Mouse (Mus musculus) kidney, postnatal 4 days (tissue): Measurements from ENCODE around the gene Dgkz.

Experiments used
- DNase-seq, 2 experiments: peaks; one replicate each; pipeline ENCODE4 v3.0.0; 2021; ENCODE audit warnings: mixed read lengths in 2 of 2

Gene Dgkz

DNA sequence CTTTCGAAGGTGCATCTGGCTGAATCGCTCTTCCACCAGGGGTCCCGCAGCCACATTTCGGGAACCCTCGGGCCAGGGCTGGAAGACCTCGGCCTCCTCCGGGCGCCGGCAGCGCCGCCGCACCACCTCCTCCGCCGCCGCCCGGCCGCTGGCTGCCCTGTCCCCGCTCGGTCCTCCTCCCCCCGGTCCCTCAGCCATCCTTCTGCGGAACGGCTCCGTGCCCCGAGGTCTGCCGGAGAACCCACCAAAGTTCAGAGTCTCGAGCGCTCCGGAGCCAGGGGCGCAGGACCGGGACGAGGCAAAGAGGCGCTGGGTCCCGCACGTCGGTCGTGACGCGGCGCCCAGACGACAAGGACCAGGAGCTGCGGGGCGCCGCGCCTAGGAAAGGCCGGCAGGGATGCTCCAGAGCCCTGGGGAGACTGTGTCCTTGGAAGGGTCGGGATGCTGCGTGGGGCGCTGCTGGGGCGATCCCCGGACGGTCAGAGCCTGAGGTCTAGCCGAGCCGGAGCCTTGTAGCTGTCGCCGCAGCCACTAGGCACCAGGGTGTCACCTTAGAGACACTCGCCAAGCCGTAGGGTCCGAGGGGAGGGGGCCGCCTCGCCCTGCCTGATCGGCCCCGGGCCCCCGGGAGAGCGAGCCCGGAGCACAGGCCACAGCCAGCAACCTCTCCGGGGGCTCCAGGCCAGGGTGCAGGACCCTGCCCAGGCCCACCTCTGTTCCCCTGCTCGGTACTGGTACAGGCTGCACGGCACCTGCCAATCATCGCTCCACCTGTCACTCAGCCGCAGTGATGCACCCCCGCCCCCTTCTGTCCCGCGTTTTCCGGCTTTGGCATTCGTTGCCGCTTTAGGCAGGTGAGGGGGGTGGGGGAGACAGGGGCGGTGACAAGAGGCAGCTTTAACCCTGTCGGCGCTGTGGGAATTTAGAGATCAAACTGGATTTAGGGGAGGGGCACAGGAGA lies at the start of gene Dgkz:
Gene Dgkz (minus strand): TSS at position 284 of the 961 bp plus-strand sequence.
- DNase-seq = peak; percentile 27 to 45

DNA sequence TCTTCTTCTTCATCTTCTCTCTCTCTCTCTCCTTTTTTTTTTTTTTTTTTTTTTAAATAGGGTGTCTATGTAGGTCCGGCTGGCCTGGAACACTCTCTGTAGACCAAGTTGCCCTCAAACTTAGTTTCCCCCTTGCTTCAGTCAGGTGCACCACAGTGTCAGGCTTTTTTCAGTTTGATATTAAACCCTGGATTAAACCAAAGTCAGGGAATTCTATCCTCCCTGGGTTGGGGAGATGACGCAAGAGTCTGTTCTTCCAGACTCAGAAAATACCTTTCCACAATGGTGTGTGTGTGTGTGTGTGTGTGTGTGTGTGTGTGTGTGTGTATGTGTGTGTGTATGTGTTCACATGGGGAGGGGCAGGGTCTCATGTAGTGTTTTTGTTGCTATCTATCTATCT lies 49.5 kb upstream of the Dgkz start:
- no peak for DNase-seq

DNA sequence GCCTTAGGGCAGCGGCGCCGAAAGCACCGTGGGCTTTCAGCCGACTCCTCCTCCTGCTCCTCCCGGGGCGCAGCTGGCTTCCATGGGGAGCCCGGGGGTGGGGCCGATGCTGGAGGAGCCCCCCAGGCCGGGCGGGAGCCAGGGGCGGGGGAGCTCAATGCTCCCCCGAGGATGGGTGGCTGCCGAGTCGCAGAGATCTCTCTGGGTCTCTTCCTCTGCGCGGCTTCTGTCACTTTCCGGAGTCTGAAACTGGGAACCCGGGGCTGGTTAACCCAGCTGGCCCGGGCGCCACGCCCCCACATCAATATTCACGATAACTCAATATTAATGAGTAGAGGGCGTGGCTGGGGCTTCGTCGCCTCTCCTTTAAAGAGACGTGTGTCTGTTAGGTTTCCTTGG lies 48.6 kb upstream of the Dgkz start, which contains the start of gene Creb3l1:
Gene Creb3l1 (minus strand): TSS at position 229 of the 399 bp plus-strand sequence.
- DNase-seq = peak; percentile 85 to 90

DNA sequence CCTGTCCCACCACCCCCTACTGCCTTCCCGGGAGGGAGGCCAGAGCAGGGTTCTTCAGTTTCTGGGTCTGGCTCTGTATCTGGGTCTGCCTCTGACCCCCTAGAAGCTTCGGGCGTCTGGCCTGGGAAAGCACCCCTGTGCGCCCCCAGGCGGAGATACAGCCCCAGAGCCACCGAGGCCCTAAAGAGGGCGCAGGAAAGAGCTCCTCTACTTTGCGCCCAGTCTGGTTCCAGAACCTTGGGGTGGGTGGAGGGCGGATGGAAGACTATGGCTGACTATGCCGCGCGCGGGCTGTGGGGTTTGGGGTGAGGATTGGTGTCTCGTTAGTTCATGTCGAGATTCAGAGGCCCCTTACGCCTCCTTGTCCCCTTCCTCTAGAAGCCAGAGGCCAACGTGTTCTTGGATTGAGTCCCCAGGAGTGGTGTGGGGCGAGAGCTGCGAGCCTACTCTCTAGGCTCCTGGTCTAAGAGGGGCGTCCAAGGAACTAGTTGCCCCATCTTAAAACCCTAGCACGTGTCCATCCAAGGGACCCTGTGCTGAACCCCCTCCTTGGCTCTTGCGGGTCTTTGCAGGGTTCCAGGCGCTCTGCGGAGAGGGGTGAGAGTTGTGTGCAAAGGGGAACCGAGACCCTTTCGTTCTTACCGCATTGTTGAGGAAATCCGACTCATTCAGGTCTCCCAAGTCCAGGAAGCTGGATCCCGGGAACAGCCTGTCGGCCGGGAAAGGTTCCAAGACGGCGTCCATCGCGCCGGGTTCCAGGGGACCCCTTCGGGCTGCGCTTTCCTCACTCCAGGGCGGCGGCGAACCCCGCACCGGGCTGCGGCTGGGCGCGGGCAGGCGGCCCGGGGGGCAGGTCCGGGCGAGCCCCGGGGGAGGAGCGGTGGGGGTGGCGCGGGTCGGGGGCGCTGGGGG lies 48.0 kb upstream of the Dgkz start:
- peak; percentile 77 to 81 for DNase-seq

DNA sequence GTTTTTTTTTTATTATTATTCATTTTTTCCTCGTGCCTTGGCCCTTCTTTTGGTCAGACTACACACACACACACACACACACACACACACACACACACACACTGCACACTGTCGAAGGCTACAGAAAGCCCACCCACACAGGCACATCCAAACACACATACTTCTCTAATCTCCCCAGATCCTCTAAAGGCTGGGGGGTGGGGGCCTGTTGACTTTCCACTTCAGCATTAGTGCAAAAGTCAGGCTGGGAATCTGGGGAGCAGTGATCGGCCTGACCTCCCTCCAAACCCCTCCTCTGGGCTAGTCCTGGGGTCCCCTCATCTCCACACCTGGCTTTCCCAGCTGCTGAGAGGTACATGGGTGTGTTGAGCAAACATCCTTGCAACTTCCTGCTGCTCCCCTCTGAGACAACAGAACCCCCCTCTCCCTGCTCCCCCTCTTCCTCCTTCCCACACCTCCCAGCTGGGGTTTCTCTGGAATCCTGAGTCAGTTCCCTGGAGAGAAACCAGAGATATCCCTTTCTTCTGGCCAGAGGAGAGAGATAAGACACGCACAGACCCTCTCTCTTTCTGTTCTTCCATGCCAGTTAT lies 45.1 kb upstream of the Dgkz start:
- peak; percentile 54 to 61 for DNase-seq

DNA sequence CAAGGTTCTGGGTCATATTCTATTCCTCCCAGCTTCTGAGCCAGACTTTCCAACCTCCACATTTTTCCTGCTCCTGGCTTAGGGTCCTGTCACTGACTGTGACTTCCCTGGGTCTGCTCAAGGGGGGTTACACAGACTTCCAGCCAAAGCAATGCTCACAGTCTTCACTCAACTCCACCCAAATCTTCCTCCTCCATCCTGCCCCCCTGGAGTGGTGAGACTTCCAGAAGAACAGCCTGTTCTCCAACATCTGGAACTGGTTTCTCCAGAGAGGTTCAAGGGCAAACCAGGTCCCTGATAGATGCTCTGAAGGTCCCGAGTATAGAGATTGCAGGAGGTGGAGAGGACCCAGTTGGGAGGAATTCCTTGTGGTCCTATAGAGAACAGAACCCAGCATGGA lies 41.8 kb upstream of the Dgkz start:
- no peak for DNase-seq

DNA sequence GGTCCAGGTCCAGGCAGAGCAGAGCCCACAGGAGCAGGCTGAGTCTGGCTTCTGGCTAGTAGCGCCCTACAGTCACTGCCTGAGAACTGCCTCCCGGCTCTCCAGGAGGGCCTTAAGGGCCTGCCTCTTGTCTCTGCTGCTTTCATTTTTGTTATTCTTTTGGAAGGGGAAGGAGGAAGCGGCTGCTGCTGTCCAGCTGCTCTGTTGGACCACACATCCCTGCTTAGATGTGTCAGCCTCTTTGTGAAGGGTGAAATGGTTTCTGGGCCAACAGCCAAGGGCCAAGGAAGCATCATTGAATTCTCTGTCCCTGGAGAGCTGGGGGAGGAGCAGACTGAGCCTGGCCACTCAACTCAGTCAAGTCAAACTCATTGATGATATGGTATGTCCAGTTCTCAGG lies 41.3 kb upstream of the Dgkz start:
- peak; percentile 86 to 91 for DNase-seq

DNA sequence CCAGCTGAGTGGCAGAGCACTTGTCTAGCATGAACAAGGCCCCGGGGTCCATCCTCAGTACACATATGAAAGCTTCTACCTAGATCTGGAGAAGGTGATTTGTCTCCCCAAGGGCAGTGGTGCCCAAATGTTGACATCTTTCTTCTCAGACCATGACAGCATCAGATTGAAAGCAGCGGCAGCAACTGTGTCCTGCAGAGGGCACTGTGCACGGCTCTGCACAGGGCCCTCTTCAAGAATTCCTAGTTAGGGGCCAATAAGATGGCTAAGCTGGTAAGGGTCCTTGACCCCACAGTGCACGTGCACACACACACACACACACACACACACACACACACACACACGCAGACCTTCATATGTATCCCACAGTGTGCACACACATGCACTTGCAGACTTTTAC lies 39.2 kb upstream of the Dgkz start:
- no peak for DNase-seq

DNA sequence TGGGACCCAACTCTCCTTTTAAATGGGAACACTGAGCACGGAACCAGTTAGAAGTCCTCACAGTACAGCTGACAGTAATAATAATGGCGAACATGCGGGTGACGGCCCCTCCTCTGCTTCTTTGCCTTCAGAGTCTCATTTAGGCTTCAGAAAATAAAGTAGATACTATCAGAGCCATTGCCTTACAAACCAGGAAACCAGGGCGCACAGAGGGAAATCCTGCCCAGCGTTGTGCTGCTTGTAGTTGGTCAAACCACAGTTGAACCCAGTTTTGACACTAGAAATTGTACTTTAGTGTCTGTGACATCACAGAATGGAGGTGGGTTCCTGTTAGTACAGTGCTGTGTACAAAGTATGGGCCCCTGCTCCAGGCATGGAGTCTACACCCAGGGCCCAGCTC lies 38.6 kb upstream of the Dgkz start:
- DNase-seq = no peak

DNA sequence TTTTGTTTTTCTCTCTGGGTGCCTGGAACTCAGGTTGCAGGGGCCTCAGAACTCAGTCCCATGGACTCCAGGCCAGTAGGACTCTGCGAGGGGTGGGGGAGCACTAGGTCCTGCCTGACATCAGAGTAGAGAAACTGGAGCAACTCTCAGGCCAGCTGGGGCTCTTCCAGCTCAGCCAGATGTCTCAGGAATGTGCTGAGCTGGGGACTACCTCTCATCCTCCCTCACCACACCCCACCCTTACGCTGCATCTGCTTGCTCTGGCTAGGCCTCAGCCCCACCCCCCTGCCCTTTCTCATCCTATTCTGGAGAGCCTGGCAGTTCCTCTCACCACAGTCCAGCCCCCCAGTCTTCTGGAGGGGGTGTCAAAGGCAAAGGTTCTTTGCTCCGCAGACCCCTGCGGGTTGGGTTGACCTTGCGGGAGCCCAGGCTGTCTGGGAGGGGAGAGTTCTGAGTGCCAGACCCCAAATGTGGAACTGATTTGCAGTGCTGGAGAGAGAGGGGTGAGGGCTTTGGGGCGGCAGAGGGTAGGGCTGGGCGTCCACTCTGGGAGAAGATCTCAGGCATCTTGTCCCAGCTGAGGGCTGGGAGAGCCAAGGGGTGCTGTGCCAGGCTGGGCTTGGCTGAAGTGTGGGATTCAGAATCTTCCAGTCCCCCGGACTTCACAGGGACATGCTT lies 37.2 kb upstream of the Dgkz start:
- DNase-seq = peak; percentile 81 to 88

DNA sequence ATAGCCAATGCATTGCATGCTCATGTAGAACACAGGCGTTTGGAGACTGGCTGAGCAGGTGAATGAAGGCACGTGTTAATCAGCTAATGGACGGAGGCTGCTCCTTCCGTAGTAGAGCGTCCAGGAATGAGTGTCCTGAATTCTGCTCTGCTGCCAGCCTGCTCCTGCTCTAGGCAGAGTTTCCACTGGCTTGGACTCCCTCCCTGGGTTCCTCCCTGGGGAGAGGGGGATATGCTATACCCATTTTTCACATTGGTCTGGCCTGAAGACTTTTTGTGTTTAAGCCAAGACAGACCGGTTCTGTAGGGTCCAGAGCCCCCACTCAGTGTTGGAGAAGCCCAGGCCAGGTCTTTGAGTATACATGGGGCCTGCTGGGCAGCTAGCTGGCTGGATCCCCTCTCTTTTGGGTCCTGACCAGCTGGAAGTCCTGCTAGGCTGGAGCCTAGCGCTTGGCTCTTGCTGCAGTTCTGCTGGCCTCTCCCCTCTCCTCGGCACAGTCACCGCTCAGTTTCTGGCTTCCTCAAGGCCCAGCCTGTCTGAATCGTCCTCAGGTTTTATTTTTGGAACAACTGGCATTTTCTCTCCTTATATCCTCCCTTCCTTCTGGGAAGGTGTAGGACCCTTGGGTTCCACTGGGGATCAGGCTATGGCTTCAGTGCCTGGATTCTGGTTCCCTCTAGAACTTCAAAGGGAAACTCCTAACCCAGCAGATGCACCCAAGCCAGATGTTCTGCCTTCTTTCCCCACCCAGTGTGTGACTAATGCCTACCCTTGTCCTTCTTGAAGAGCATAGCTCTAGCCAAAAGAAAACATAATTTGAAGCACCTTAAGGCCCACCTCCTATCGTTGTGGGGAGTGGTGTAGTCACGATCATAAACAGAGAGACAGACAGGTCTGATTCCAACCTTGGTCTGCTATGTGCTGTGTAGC lies 36.0 kb upstream of the Dgkz start:
- DNase-seq = no peak

DNA sequence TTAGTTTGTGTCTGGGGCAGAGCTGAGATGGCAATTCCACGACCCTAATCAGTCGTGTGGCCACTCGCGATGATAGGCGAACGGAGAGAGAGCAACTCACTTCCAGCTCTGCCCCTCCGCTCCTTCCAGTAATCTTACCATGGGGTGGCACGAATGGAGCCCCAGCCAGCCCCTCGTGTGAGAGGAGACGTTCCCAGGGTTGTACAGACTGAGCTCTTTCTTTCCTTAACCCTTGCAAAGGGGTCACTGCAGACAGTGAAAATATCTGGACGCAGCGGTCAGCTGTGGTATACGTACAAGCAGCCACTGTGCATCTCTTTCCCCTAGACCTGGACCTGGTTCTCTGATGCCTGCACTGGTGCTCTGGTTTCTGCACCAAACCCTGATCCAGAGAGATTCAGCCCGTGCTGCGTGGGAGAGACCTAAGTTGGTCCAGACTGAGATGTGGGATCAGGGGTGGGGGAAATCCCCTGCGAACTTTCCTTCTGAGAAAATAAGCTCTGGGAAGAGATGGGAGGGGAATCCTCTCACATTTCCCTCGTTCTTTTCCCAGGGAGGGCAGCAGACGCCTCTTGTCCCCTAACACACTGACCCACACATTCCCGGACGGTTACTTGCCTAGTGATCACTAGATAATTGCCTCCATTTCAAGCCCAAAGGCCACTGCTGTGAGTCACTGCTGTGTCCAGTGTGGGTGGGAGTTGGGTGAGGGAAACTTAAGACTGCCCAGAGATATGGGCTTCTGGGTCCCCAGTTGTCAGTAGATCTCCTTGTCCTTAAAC lies 33.1 kb upstream of the Dgkz start:
- peak in 1 of 2 experiments; percentile 55 for DNase-seq

DNA sequence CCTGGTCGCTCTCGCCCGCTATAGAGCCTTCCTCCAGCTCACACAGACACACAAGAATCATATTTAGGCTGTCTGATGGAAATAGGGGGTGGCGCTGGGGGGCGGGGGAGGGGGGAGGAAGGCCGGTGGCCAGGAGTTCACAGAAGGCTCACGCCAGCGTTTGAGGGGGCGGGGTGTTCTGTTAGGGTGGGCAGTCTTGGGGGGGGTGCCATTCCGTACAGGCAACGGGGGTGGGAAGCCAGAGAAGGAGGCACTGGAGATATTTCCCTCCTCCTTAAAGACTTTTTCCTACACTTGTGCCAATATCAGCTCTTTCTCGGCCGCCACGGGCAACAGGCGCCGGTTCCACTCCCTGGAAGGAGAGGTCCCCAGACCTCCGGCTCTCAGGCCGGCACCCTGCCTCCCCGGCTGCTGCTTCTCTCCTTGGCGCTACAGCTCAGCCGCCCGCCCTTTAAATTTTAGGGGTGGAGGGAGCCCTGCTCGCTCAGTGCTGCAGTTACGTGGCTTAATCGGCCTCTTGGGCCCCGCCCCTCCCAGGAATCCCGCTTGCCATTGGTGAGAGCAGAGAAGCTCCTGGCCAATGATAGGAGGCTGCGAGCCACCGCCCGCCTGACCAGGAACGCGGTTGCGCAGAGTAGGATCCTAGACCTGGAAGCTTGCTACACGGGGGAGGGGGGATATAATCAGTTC lies 32.4 kb upstream of the Dgkz start:
- peak; percentile 97 to 99 for DNase-seq

DNA sequence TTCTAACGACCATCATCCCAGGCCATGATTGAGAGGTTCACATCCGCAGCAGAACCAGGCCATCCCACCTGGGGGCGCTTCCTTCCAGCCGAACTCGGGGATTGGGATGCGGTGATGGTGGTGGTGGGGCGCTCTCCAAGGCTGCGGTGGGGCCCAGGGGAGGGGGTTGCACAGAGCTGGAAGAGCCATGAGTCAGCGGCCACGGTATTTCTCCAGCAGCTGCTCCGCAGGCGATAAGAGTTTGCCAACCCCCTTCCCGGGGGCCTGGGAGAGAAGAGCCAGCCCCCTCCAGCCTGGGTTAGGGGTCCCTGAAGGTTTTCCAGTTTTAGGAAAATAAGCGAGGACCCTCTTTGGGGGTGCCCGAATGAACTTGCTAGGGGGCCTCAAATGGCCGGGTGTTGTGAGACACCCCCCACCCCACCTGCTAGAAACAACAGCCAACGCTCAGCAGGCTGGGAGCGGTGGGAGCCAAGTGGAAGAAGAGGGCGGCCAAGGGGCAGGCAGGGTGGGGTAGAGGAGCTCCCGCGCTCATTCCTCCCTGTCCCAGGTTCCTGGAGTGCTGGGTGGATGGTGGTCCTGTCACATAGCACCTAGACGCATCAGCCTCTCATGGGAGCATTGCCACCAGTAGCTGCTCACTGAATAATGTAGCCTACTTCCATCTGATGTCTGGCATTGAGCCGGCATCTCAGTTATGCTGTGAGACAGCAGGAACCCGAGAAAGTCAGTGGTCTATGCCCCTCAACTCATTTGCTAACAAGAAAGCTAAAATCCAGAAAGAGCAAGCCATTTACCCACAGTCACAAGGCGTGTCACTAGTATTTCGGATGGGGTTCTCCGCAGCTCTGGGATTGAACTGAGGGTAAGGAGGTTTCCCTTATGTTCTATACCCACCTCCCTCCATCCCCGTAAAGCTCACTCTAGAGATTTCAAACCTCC lies 31.6 kb upstream of the Dgkz start:
- DNase-seq = peak; percentile 77 to 85

DNA sequence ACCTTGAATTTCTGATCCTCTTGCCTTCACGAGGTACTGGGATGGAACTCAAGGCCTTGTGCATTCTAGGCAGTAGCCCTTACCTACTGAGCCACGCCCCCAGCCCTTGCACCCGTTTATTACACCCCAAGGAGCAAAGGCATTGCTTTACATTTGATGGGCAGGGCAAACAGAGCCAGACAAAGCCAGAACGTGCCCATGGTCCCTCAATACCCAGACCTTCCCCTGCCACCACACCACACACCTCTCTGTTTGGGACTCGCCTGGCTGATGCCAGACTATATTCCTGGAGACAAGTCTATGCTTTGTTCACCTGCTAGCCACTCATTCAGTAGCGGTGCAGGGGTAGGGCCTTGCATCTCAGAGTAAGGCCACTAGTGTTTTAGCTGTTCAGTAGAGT lies 30.8 kb upstream of the Dgkz start:
- no peak for DNase-seq

DNA sequence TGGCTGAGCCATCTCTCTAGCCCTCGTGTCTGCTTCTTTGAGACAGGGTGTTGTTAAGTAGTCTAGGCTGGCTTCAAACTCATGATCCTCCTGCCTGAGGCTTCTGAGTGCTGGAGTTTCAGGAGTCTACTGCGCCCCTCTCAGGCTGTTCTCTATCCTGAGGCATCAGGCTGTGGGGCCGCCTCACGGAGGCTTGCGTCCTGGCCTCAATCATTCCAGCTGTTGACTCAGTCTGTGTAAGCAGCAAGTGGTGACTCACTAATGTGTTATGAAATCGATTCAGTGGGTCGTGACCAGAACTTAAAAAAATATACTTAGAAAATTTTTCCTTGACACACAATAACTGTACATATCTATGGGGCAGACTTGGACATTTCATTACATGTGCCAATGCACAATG lies 29.0 kb upstream of the Dgkz start:
- no peak for DNase-seq

DNA sequence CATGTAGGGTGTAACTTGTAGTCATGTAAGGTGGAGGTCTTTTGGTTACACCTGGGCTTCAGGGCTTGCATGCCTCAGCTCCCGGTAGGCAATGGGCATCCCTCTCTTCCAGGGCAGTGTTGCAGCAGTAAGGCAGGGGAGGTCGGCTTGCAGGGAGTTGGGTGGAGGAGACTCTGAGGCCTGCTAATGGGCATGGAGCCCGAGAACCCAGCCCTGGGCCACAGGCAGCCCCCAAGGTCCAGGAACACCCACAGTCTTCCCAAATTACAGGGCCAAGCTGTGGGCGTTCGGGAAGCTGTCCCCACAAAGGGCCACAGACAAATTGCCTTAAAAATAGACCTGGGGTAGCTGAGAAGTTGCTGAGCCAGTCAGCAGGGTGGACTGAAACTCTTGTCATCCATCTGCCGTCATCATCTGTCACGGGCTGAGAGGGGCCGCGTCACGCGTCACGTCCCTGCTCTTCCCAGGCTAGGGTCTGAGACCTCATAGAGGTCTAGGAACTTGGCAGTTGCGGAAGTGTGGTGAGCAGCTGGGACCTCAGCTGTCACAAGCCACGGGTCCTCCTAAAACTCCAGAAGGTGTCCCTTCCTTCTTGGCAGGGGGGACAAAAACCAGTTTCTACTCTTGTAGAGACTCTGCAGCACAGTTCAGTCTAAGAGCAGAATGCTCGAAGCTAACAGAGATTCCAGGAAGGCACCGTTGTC lies 22.4 kb upstream of the Dgkz start:
- no peak for DNase-seq

DNA sequence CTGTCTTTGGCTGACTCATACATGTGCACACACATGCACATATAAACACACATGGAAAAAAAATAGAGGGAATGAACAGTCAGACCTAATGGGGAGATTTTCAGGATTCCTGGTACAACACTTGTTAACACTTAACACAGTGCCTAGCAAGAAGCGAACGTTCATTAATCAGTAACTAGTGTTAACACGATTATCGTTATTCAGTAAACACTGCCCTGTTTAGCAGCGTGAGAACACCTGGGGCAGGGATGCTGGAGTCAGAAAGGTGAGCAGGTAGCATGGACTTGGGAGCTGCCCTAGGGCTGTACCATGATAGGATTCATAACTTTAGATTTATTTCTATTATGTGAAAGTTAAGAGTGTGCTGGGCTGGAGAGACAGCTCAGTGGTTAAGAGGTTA lies 20.3 kb upstream of the Dgkz start:
- DNase-seq = peak in 1 of 2 experiments; percentile 52
